Mouse (Mus musculus) inflammation-experienced regulatory T-cells, adult 16 weeks (primary cell): ENCODE measurements around the gene Alox5. TPM values are rescaled to one million over a fixed set of nuclear protein-coding genes. Genes with fewer than 3 reads are reported as not detected.

ENCODE experiments used
- polyA plus RNA-seq: library from polyadenylated mRNA; unstranded; fragments of 100-300 nt; shearing (Covaris generic); gene quantifications from one replicate; pipeline ENCODE4 v1.2.1, GENCODE M21; 2017

Alox5 gene
- not detected for polyA plus RNA-seq

DNA sequence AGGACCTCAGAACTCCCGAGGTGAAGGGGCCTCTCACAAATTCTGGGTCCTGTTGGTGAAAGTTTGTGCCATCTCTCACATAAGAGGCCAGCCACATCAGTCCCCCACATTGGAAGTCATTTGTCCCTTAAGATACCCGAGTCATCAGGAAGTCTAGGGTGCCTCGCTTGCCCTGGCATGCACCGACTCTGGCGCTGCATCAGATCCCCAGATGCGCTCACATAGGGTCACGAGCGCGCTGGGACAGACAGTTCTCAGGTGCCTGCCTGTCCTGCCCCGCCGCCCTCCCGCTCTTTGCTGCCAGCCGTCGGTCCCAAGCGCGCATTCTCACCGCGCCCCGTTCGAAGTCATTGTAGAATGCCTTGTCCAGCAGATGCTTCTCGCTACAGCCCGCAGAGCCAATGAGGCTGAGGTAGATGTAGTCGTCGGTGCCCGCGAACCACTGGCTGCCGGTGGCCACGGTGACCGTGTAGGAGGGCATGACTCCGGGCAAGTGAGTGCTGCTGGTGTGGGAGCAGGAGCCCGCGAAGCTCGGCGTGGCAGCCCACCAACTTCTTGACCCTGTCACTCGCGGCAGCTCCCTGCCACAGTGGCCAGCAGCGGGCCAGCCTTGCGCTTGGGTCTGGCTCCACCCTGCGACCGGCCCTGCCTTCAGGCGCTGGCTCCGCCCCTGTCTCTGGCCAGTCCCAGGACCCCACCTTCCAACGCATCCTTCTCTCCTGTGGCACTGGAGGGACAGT, at the start of gene Alox5:
Alox5 (minus strand) TSS at position 635 of the 740 bp plus-strand sequence.

DNA sequence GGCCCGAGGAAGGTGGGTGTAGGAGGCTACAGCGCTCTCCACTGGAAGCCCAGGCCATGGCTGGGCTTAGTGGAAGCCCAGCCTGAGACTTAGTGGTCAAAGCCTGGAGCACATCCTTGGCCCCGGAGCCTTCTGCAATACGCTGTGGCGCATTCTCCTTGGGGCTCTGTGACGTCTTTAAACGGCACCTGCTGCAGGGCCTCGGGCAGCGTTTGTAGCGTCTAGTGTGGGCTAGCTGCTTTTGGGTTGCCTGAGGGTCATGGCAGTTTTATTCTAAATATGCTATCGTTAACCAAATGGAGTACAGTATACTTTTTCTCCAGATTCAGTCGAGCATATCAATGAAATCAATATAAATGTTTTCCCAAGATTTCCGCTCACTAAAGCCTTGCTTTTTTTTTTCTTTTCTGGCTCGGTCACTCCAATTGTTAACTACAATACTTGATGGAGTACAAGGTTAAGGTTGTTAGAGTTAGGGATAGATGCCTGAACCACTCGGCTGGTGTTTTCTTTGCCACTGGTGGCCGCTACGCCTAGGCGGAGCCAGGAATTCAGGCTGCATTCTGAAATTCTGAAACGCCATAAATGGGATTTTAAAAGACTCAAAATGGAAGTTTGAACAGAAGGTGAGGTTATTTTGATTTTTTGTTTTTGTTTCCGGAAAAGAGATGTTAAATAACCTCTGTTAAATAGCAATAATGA, 45.5 kb upstream of the Alox5 start, which contains the start of gene Olfr212:
Olfr212 (plus strand) TSS at position 215 of the 702 bp plus-strand sequence.

DNA sequence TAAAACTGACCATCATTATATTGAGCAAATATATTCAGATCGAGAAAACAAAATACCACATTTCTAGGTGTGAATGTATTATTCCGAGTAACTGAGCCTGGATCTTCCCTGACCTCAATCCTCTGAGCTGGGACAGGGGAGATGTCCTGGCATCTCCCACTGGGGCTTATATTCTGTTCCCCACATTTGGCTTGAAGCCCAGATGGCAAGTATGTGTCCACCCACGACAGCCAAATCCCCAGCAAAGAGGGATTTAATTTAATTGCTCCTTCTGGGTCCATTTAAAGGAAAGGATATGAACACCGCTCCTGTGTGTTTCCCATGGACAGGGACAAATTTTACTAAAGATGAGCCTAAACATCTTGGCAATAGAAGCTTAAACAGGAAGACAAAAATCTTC, 27.8 kb upstream of the Alox5 start, which contains the start of gene Olfr211:
Olfr211 (plus strand) TSS at position 301 of the 400 bp plus-strand sequence.

Other genes with a start within 250 kb of the Alox5 start
- 1.7 TPM for gene Zfand4, start 197.0 kb downstream of the Alox5 start, polyA plus RNA-seq
- 0.50 TPM for gene March8, start 123.2 kb downstream of the Alox5 start, polyA plus RNA-seq
- not detected for gene Olfr211, start 27.9 kb upstream of the Alox5 start, polyA plus RNA-seq
- gene Olfr212, start 45.3 kb upstream of the Alox5 start, polyA plus RNA-seq = 0.11 TPM
- gene Olfr213, start 77.3 kb upstream of the Alox5 start, polyA plus RNA-seq = not detected
- not detected for gene Gm5580, start 90.0 kb upstream of the Alox5 start, polyA plus RNA-seq
- not detected for gene Olfr214, start 93.1 kb upstream of the Alox5 start, polyA plus RNA-seq
- gene Olfr215, start 123.0 kb upstream of the Alox5 start, polyA plus RNA-seq = not detected
- 33.8 TPM for gene Zfp422, start 167.8 kb upstream of the Alox5 start, polyA plus RNA-seq
- gene Depp1, start 189.4 kb upstream of the Alox5 start, polyA plus RNA-seq = not detected
- gene Rassf4, start 212.8 kb upstream of the Alox5 start, polyA plus RNA-seq = 2.8 TPM